In genomic region chr6:122832880-122833279, GRCm38 (mm10) we compare ENCODE assay signal across 20 mouse cellular contexts.
"Had no signal": no experiment of that assay in that cellular context is flagged by ENCODE, and none has a peak within 500 bp of the region (broad histone marks: within the 10 kb centered on the region; RNA-seq: fewer than 3 reads in every experiment).

No protein-coding gene starts in this region.

- DNase-seq: liver, postnatal 0 days; lung, adult 2 months; lung, postnatal 14 days; lung, postnatal 36 days; midbrain, embryonic 14.5 days; retina, postnatal 1 day; right cerebral cortex, postnatal 14 days; spleen, adult 18-20 months; thymus, adult 2 months; thymus, postnatal 25 days; thymus, postnatal 4 days had no signal

- H3K4me1 ChIP-seq: lung, embryonic 15.5 days; midbrain, embryonic 10.5 days; midbrain, embryonic 12.5 days; neural tube, embryonic 13.5 days; neural tube, embryonic 15.5 days had no signal

- H3K4me2 ChIP-seq: liver, embryonic 15.5 days; lung, embryonic 15.5 days; midbrain, embryonic 12.5 days; neural tube, embryonic 13.5 days; neural tube, embryonic 15.5 days had no signal

- H3K9me3 ChIP-seq: liver, embryonic 15.5 days; lung, embryonic 15.5 days; midbrain, embryonic 10.5 days; midbrain, embryonic 12.5 days; neural tube, embryonic 13.5 days; neural tube, embryonic 15.5 days had no signal

- H3K9ac ChIP-seq: liver, embryonic 15.5 days; liver, postnatal 0 days; lung, embryonic 15.5 days; midbrain, embryonic 12.5 days; neural tube, embryonic 13.5 days; neural tube, embryonic 15.5 days had no signal

- H3K4me3 ChIP-seq: liver, embryonic 15.5 days; lung, embryonic 15.5 days; midbrain, embryonic 10.5 days; midbrain, embryonic 12.5 days; myocyte; neural tube, embryonic 13.5 days; neural tube, embryonic 15.5 days had no signal

- ATAC-seq: liver, postnatal 0 days; lung, postnatal 0 days; midbrain, embryonic 16.5 days had no signal

- H3K27me3 ChIP-seq: liver, embryonic 15.5 days; lung, embryonic 15.5 days; midbrain, embryonic 12.5 days; neural tube, embryonic 13.5 days; neural tube, embryonic 15.5 days had no signal

- H3K27ac ChIP-seq: liver, embryonic 15.5 days; lung, embryonic 15.5 days; midbrain, embryonic 10.5 days; midbrain, embryonic 12.5 days; neural tube, embryonic 13.5 days; neural tube, embryonic 15.5 days had no signal
